Mouse (Mus musculus) cerebellum, postnatal 4 days (tissue): ENCODE measurements at regions not wholly inside any gene's neighbourhood (a gene's known extent, or its start where the extent isn't known, plus 50 kb on each side); places are given as distances from the start of the nearest gene placed in this dataset.

Experiments used
- DNase-seq, 2 experiments: peaks; one replicate each; pipeline ENCODE4 v3.0.0; 2022; ENCODE audit warnings: low spot score in 2 of 2, mixed read lengths in 1 of 2

GRCm38 (mm10) chr5:112091867-112092535, 160.3 kb downstream of the Cryba4 start:
- DNase-seq: peak; percentile 40 to 82

- DNase-seq: peak in 1 of 2 experiments; percentile 56
Observed at GRCm38 (mm10) chr5:112093905-112094571, 158.3 kb downstream of the Cryba4 start.

- DNase-seq: peak in 1 of 2 experiments; percentile 33
Observed at GRCm38 (mm10) chr5:112098469-112099085, 153.7 kb downstream of the Cryba4 start.

- no peak for DNase-seq
Observed at GRCm38 (mm10) chr5:112101739-112102590, 150.4 kb downstream of the Cryba4 start.

- no peak for DNase-seq
Observed at GRCm38 (mm10) chr5:112110306-112110969, 141.9 kb downstream of the Cryba4 start.

GRCm38 (mm10) chr5:112120766-112121165, 131.6 kb downstream of the Cryba4 start:
- no peak for DNase-seq

- peak in 1 of 2 experiments; percentile 23 for DNase-seq
Observed at GRCm38 (mm10) chr5:112121554-112121953, 130.8 kb downstream of the Cryba4 start.

GRCm38 (mm10) chr5:112122581-112122980, 129.7 kb downstream of the Cryba4 start:
- DNase-seq: no peak

- DNase-seq: no peak
Observed at GRCm38 (mm10) chr5:112127171-112127570, 125.1 kb downstream of the Cryba4 start.

- peak in 1 of 2 experiments; percentile 52 for DNase-seq
Observed at GRCm38 (mm10) chr5:112132746-112133145, 119.6 kb downstream of the Cryba4 start.

GRCm38 (mm10) chr5:112133688-112134573, 118.4 kb downstream of the Cryba4 start:
- DNase-seq: peak in 1 of 2 experiments; percentile 69

GRCm38 (mm10) chr5:112136646-112137045, 115.7 kb downstream of the Cryba4 start:
- no peak for DNase-seq

GRCm38 (mm10) chr5:112138246-112138645, 114.1 kb downstream of the Cryba4 start:
- no peak for DNase-seq

- DNase-seq: no peak
Observed at GRCm38 (mm10) chr5:112142731-112143130, 109.6 kb downstream of the Cryba4 start.

GRCm38 (mm10) chr5:112143993-112144621, 108.2 kb downstream of the Cryba4 start:
- no peak for DNase-seq

- peak; percentile 90 to 94 for DNase-seq
Observed at GRCm38 (mm10) chr5:112153675-112154085, 98.6 kb downstream of the Cryba4 start.

GRCm38 (mm10) chr5:112154650-112155049, 97.7 kb downstream of the Cryba4 start:
- no peak for DNase-seq

GRCm38 (mm10) chr5:112155051-112155450, 97.3 kb downstream of the Cryba4 start:
- no peak for DNase-seq

GRCm38 (mm10) chr5:112156005-112156404, 96.3 kb downstream of the Cryba4 start:
- no peak for DNase-seq
